Mouse (Mus musculus) C2C12 (cell line): Measurements from ENCODE around the gene Slc34a3.

Experiments used
- CEBPB ChIP-seq: IDR thresholded peaks from one replicate; pipeline ENCODE4 v1.6.1; 2011; ENCODE audit warnings: low read depth, mild to moderate bottlenecking, control low read depth, moderate library complexity
- CTCF ChIP-seq: IDR thresholded peaks from one replicate; pipeline ENCODE4 v1.5.1; 2011; ENCODE audit not compliant: control insufficient read depth, insufficient read depth, insufficient read length
- MAX ChIP-seq: IDR thresholded peaks from one replicate; pipeline ENCODE4 v1.6.1; 2011; ENCODE audit warnings: mild to moderate bottlenecking, control low read depth
- MYOD1 ChIP-seq: IDR thresholded peaks from one replicate; pipeline ENCODE4 v1.6.1; 2011; ENCODE audit warnings: low read depth; ENCODE audit not compliant: control insufficient read depth, insufficient read length
- USF1 ChIP-seq: IDR thresholded peaks from one replicate; pipeline ENCODE4 v1.6.1; 2011; ENCODE audit warnings: low read depth, mild to moderate bottlenecking, control low read depth, moderate library complexity

- TF ChIP-seq CTCF, result no peak
- no peak for TF ChIP-seq CEBPB
- no peak for TF ChIP-seq USF1
- no peak for TF ChIP-seq MYOD1
- TF ChIP-seq MAX, result no peak
Observed at GRCm38 (mm10) chr2:25200631-25201030, 33.5 kb downstream of the Slc34a3 start.
